Mouse (Mus musculus) bone marrow macrophage, adult 2 months (primary cell): ENCODE measurements around the gene Bbs9. TPM values are rescaled to one million over a fixed set of nuclear protein-coding genes. Genes with fewer than 3 reads are reported as not detected.

Experiments used
- H3K27ac ChIP-seq: 2 replicates; pipeline ENCODE4 v1.5.1; 2012; ENCODE audit warnings: low read depth, low read length; ENCODE audit not compliant: insufficient read depth
- H3K4me1 ChIP-seq: 2 replicates; pipeline ENCODE4 v1.6.1; 2012; ENCODE audit warnings: low read length; ENCODE audit not compliant: control insufficient read depth, insufficient read depth
- H3K4me3 ChIP-seq: 2 replicates; pipeline ENCODE4 v1.5.1; 2012; ENCODE audit warnings: mild to moderate bottlenecking, low read length, moderate library complexity; ENCODE audit not compliant: insufficient read depth
- CTCF ChIP-seq: IDR thresholded peaks from 2 replicates; pipeline ENCODE4 v1.5.1; 2012; ENCODE audit warnings: low read depth, mild to moderate bottlenecking, low read length, moderate library complexity
- POLR2A ChIP-seq: IDR thresholded peaks from 2 replicates; pipeline ENCODE4 v1.6.1; 2012; ENCODE audit warnings: mild to moderate bottlenecking, low read depth, low read length, borderline replicate concordance
- polyA plus RNA-seq: library from polyadenylated mRNA; stranded (reverse); fragments of >200 nt; gene quantifications from 2 replicates; pipeline ENCODE4 v1.2.4, GENCODE M21; 2012; ENCODE audit not compliant: missing spikeins, insufficient read depth, insufficient read length

The Bbs9 gene
- polyA plus RNA-seq, 1 experiment = 13.4 TPM

DNA sequence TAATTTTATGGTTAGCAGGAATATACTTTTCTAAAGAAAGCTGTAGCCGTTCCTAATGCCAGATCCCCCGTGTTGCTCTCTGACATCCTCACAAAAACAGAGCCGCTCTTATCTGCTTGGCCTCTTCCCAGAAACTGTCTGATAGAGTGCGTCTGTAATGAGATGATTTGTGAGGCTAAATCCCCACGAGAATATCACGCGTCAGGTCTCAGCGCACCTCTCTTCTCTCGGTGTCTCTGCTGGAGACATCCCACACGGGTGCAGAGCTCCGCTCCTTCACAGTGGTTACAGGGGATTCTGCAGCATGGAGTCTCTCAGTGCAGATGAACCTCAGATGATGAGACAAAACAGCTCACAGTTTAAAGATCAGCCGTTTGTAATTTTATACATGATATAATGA is 204.5 kb downstream of the Bbs9 start:
- Histone ChIP-seq H3K4me1 (peaks cover 49% of the 10 kb centered on the region), H3K27ac (no peak overlapping the region), H3K4me3 (no peak overlapping the region)
- TF ChIP-seq CTCF (no peak), POLR2A (no peak)

DNA sequence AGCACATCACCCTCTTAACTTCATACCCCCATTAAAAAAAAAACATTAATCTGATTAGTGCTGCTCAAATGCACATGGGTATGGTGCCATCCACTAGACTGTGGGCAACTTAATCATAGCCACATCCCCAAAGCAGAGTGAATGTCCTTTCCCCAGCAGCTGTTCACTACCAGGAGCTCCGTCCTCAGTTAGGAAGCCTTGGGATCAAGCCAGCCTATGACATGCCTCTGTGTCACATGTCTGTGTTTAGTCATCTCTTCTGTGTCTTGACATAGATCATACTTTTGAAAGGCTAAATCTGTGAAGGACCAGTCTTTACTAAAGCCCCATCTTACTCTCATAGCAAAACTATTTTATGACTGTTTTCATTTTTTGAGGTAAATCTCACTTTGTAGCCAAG is 205.0 kb downstream of the Bbs9 start:
- TF ChIP-seq CTCF (no peak), POLR2A (no peak)
- Histone ChIP-seq H3K4me3 (no peak overlapping the region), H3K27ac (no peak overlapping the region), H3K4me1 (peaks cover 47% of the 10 kb centered on the region)

DNA sequence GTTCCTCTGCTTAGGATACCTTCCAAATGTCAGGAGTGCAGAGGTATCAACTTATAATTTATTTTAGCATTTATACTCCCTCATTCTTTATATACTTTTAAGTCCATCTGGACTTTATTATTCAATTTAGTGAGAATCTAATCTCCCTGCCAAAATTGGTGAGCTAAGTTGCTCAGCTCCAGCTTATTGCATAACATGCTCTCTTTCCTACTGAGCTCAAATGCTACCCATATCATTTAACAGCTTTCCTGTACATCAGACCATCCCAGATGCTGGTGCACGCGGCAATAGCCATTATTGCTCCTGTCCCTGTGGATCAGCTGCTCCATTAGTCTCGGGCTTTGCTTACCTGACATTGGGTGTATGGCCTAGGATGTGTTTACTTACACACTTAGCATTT is 208.3 kb downstream of the Bbs9 start:
- Histone ChIP-seq H3K4me1 (peaks cover 49% of the 10 kb centered on the region), H3K4me3 (no peak overlapping the region), H3K27ac (no peak overlapping the region)
- TF ChIP-seq CTCF = no peak

DNA sequence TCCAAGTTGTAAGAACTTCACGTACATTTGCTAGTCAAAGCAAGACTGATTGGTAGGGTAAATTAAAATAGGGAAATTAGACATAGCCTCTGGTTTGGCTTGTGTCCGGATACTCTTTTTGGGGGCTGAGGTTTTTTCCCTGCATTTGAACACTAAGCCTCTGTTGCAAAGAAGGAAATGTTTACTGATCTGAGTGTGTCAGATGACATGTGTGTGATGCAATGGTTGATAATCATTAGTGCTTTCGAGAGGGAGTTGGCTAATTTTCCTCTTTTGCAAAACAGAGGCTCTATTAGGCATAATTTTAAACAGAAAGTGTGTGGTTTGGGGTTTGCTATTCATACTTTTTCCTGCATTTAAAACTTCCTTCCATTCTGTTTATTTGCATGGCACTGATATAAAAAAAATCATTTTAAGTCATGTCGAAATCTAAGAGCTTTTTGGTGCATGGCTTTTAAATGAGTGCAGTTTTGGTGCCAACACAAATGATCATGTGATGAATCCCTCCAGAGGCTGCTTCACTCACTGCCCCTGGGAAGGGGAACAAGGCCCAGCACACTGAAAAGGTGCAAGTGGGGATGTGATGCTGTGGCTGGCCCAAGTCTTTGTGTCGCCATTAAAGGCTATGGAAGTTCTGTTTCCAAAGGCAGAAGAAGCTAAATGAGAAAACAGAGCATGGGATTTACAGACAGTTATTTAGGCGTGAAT is 211.4 kb downstream of the Bbs9 start:
- TF ChIP-seq CTCF = no peak
- TF ChIP-seq POLR2A = no peak
- peak overlapping the region; percentile 80 for H3K27ac ChIP-seq
- peaks cover 32% of the 10 kb centered on the region for H3K4me1 ChIP-seq
- H3K4me3 ChIP-seq = no peak overlapping the region

DNA sequence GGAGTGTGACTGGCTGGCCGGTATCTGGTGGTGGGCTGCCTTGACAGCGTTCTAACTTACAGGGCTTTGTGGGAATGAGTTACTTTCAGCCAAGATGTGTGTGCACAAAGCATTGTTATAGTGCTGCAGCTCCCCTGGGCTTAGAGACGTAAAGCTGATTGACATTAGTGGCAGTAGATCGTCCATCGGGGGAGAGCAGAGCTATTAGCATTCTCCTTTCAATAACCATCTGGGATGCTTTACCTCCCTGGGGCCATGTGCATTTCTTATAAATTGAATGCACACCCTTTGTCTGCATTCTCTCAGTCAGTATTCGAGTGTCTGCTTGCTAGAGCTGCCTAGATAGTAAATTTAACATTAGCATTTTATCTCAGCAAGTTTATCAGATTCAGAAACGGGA is 214.7 kb downstream of the Bbs9 start:
- TF ChIP-seq CTCF = no peak
- no peak overlapping the region for H3K4me3 ChIP-seq
- peaks cover 22% of the 10 kb centered on the region for H3K4me1 ChIP-seq
- H3K27ac ChIP-seq = no peak overlapping the region

DNA sequence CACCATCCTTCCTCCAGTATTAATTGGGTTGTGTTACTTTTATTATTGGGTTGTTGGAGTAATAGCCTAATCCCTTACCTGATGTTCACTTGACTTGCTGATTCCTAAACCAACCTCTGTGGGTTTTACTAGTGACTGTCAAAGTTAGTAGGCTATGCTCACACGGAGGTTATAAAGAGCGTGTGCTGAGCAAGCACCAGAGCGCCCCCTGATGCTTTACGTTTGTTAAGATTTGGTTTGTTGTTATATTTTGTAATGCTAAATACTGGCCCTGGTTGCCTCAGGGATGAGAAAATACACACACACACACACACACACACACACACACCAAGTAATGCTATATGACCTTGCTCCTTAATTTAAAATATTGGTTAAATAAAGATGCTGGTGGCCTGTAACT is 219.9 kb downstream of the Bbs9 start:
- no peaks in the 10 kb centered on the region for H3K4me1 ChIP-seq
- TF ChIP-seq CTCF (no peak), POLR2A (no peak)
- H3K27ac ChIP-seq = no peak overlapping the region
- no peak overlapping the region for H3K4me3 ChIP-seq

DNA sequence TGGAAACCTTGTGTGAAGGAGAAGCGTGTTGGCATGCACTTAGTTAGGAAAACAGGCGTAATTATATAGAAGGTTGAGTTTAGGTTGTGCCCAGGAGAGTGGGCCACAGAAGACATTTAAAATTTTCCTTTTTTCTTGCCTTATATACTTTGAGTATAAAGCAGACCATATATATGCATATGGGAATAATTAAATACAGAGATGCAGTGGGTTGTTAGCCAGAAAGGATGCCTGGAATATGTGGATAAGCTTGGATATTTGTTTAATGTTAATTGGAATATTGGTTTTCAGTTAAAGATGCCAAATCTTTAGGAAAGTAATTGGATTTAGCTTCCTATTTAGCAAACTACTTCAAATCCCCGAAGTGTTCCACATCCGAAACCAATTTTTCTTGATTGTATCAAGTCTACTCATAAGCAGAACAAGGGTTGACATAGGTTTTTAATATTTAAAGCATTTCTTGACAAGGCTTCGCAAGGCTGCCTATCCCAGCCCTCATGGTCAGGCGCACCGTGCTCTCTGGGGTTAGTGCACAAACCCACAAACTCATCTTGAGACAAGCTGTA is 221.4 kb downstream of the Bbs9 start:
- no peak overlapping the region for H3K27ac ChIP-seq
- TF ChIP-seq CTCF (no peak), POLR2A (no peak)
- H3K4me1 ChIP-seq = no peaks in the 10 kb centered on the region
- no peak overlapping the region for H3K4me3 ChIP-seq

DNA sequence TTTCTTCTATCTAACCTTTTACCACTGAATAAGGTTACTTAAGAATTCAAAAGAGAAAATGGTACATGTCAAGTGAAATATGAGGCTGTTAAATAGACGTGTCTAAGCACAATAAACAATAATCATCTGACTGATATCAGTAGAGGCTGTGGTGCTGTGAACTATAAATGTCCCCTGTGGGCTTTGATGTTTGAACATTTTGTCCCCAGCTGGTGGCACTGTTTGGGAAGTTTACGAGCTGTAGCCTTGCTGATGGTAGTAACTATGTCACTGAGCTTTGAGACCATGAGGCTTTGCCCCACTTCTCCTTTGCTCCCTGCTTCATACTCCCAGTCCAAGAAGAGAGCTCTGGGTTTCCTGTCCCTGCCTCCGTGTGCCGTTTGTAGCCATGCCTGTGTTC is 222.3 kb downstream of the Bbs9 start:
- TF ChIP-seq CTCF (no peak), POLR2A (no peak)
- H3K4me3 ChIP-seq = no peak overlapping the region
- H3K4me1 ChIP-seq = no peaks in the 10 kb centered on the region
- H3K27ac ChIP-seq = no peak overlapping the region

DNA sequence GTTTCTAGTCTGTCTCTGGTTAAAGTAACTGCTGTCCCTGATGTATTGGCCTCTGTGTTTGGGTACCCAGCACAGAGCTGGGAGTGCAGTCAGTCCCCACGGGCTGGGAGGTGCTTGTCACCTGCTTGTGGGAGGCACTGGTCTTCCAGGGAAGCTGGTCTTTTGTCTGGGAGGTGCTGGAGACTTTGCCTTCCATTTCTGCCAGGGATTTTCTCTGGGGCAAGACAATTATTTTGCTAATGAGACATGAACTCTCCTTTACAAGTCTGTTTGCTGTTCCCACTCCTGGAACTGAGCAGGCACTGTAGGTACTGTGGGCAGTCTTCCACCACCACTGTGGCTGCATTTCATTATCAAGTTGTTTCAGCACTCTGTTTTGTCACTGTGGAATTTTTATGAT is 223.0 kb downstream of the Bbs9 start:
- H3K4me3 ChIP-seq = no peak overlapping the region
- no peak overlapping the region for H3K27ac ChIP-seq
- TF ChIP-seq CTCF (no peak), POLR2A (no peak)
- no peaks in the 10 kb centered on the region for H3K4me1 ChIP-seq

DNA sequence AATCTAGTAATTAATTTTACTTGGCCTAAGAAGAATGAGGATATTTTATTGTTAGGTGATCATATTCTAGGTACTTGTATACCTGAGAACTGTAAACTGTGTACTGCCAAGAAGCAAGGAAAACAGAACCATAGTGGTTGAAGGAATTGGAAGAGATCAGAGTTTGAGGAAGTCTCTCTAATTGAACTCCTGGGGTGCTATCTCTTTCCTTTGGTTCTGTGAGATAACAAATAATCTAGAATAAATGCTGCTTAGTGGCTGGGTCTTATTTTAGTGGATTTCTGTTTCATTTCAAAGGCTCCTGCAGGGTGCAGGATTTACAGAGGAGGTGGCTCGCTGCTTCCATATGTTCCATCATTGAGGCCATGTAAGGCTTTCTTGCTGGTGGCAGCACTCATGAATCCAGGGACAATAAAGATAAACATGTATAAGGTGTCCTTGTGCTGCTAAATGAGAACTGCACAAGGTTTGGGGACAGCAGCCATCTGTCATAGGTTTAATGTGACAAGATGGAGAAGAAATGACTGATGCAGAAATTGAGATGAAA is 226.6 kb downstream of the Bbs9 start:
- H3K4me1 ChIP-seq = no peaks in the 10 kb centered on the region

More for the DNA sequence above, 226.6 kb downstream of the Bbs9 start:
- Histone ChIP-seq H3K27ac (no peak overlapping the region), H3K4me3 (no peak overlapping the region)
- TF ChIP-seq CTCF (no peak), POLR2A (no peak)
